Mouse (Mus musculus) heart, adult 9 months (tissue): Measurements from ENCODE around the gene Plppr3.

Experiments used
- DNase-seq, 2 experiments: peaks; one replicate each; pipeline ENCODE4 v3.0.0; 2022; ENCODE audit warnings: low spot score in 2 of 2

The Plppr3 gene

GRCm38 (mm10) chr10:79874290-79874862 is at the start of gene Plppr3, which contains the start of gene Prtn3:
Gene Plppr3, minus strand, starts transcription at chr10:79874634.
Gene Prtn3, plus strand, starts transcription at chr10:79874476.
- no peak for DNase-seq

- no peak for DNase-seq
Measured at GRCm38 (mm10) chr10:79921572-79921971, 47.1 kb upstream of the Plppr3 start.

GRCm38 (mm10) chr10:79920958-79921535 is 46.6 kb upstream of the Plppr3 start, which contains the start of gene R3hdm4:
Gene R3hdm4, minus strand, starts transcription at chr10:79921208.
- DNase-seq: no peak

- DNase-seq: no peak
Measured at GRCm38 (mm10) chr10:79920056-79920890, 45.8 kb upstream of the Plppr3 start.

- no peak for DNase-seq
Measured at GRCm38 (mm10) chr10:79919251-79919849, 44.9 kb upstream of the Plppr3 start.

GRCm38 (mm10) chr10:79918231-79919078 is 44.0 kb upstream of the Plppr3 start:
- DNase-seq: no peak

GRCm38 (mm10) chr10:79917532-79918100 is 43.2 kb upstream of the Plppr3 start:
- no peak for DNase-seq

GRCm38 (mm10) chr10:79916808-79917531 is 42.5 kb upstream of the Plppr3 start, which contains the start of gene Kiss1r:
Gene Kiss1r, plus strand, starts transcription at chr10:79916971.
- DNase-seq: peak; percentile 87 to 88

- DNase-seq: no peak
Measured at GRCm38 (mm10) chr10:79916081-79916480, 41.6 kb upstream of the Plppr3 start.

GRCm38 (mm10) chr10:79914948-79915596 is 40.6 kb upstream of the Plppr3 start:
- DNase-seq: no peak

- DNase-seq: no peak
Measured at GRCm38 (mm10) chr10:79914131-79914947, 39.9 kb upstream of the Plppr3 start.

- no peak for DNase-seq
Measured at GRCm38 (mm10) chr10:79912412-79912811, 38.0 kb upstream of the Plppr3 start.

GRCm38 (mm10) chr10:79910556-79910955 is 36.1 kb upstream of the Plppr3 start, which contains the start of gene Gm26602:
Gene Gm26602, plus strand, starts transcription at chr10:79910856.
- DNase-seq: no peak

GRCm38 (mm10) chr10:79909092-79909922 is 34.9 kb upstream of the Plppr3 start:
- peak; percentile 61 to 72 for DNase-seq

- peak; percentile 96 to 98 for DNase-seq
Measured at GRCm38 (mm10) chr10:79908167-79909091, 34.0 kb upstream of the Plppr3 start, which contains the start of gene Med16. Gene Med16, minus strand, starts transcription at chr10:79908923.

GRCm38 (mm10) chr10:79907415-79907814 is 33.0 kb upstream of the Plppr3 start:
- DNase-seq: no peak

- no peak for DNase-seq
Measured at GRCm38 (mm10) chr10:79906712-79907111, 32.3 kb upstream of the Plppr3 start.
